Mouse (Mus musculus): Measurements from ENCODE around the gene Gigyf2. TPM values are rescaled to one million over a fixed set of nuclear protein-coding genes. Genes with fewer than 3 reads are reported as not detected.
A peak's percentile ranks its signal among the peaks of the same experiment; 100 is the strongest.

Gigyf2 gene
- polyA plus RNA-seq, 1 experiment from 2014 or later: 69.4 TPM

- H3K27ac ChIP-seq (replicated peaks): no peak overlapping the region
- no peak for ATAC-seq (ENCODE audit: low read depth)
Observed at GRCm38 (mm10) chr1:87300360-87301286, 26.2 kb upstream of the Gigyf2 start.

GRCm38 (mm10) chr1:87301971-87302370 is 24.8 kb upstream of the Gigyf2 start:
- WGBS: 83% methylated on average over 2 of the region's 2 CpGs
- Histone ChIP-seq H3K4me3 (no peak overlapping the region), H3K4me2 (no peak overlapping the region)

More at GRCm38 (mm10) chr1:87300360-87301286, 26.2 kb upstream of the Gigyf2 start:
- H3K9me3 ChIP-seq: no peaks in the 10 kb centered on the region
- 0 out of 2 replicates have a peak overlapping the region, but pooled peaks have one; percentile 3 for H3K9ac ChIP-seq
- 53% methylated on average over 14 of the region's 14 CpGs for WGBS
- no peak overlapping the region for H3K4me3 ChIP-seq
- no peaks in the 10 kb centered on the region for H3K4me1 ChIP-seq (replicated peaks)
- no peak overlapping the region for H3K4me2 ChIP-seq
- no peaks in the 10 kb centered on the region for H3K27me3 ChIP-seq
- no peaks in the 10 kb centered on the region for H3K36me3 ChIP-seq

GRCm38 (mm10) chr1:87308952-87309351 is 17.8 kb upstream of the Gigyf2 start:
- Histone ChIP-seq H3K4me1 (replicated peaks) (no peaks in the 10 kb centered on the region), H3K27me3 (no peaks in the 10 kb centered on the region), H3K27ac (replicated peaks) (no peak overlapping the region), H3K36me3 (no peaks in the 10 kb centered on the region), H3K9ac (no peak overlapping the region), H3K4me3 (no peak overlapping the region), H3K4me2 (no peak overlapping the region), H3K9me3 (no peaks in the 10 kb centered on the region)
- no peak for ATAC-seq (ENCODE audit: low read depth)
- 93% methylated on average over 3 of the region's 3 CpGs for WGBS

More at GRCm38 (mm10) chr1:87301971-87302370, 24.8 kb upstream of the Gigyf2 start:
- no peak overlapping the region for H3K9ac ChIP-seq
- H3K27me3 ChIP-seq: no peaks in the 10 kb centered on the region
- H3K9me3 ChIP-seq: no peaks in the 10 kb centered on the region
- no peak overlapping the region for H3K27ac ChIP-seq (replicated peaks)
- H3K36me3 ChIP-seq: no peaks in the 10 kb centered on the region
- H3K4me1 ChIP-seq (replicated peaks): no peaks in the 10 kb centered on the region
- no peak for ATAC-seq (ENCODE audit: low read depth)

- 90% methylated on average over 16 of the region's 16 CpGs for WGBS
Observed at GRCm38 (mm10) chr1:87309621-87310020, 17.2 kb upstream of the Gigyf2 start.

GRCm38 (mm10) chr1:87312681-87313080 is 14.1 kb upstream of the Gigyf2 start:
- Histone ChIP-seq H3K36me3 (no peaks in the 10 kb centered on the region), H3K4me3 (no peak overlapping the region), H3K9me3 (no peaks in the 10 kb centered on the region), H3K27ac (replicated peaks) (no peak overlapping the region), H3K9ac (no peak overlapping the region), H3K27me3 (no peaks in the 10 kb centered on the region), H3K4me1 (replicated peaks) (no peaks in the 10 kb centered on the region), H3K4me2 (no peak overlapping the region)
- no peak for ATAC-seq (ENCODE audit: low read depth)
- 94% methylated on average over 2 of the region's 2 CpGs for WGBS

More at GRCm38 (mm10) chr1:87309621-87310020, 17.2 kb upstream of the Gigyf2 start:
- no peak overlapping the region for H3K4me3 ChIP-seq
- H3K9me3 ChIP-seq: no peaks in the 10 kb centered on the region
- H3K9ac ChIP-seq: no peak overlapping the region
- H3K4me2 ChIP-seq: no peak overlapping the region
- ATAC-seq (ENCODE audit: low read depth): no peak
- no peaks in the 10 kb centered on the region for H3K36me3 ChIP-seq
- no peak overlapping the region for H3K27ac ChIP-seq (replicated peaks)
- H3K27me3 ChIP-seq: no peaks in the 10 kb centered on the region
- no peaks in the 10 kb centered on the region for H3K4me1 ChIP-seq (replicated peaks)

GRCm38 (mm10) chr1:87313116-87313515 is 13.7 kb upstream of the Gigyf2 start:
- no peak for ATAC-seq (ENCODE audit: low read depth)
- H3K9me3 ChIP-seq: no peaks in the 10 kb centered on the region
- WGBS: 81% methylated on average over 2 of the region's 2 CpGs

GRCm38 (mm10) chr1:87313843-87314570 is 12.8 kb upstream of the Gigyf2 start:
- no peaks in the 10 kb centered on the region for H3K9me3 ChIP-seq
- H3K36me3 ChIP-seq: no peaks in the 10 kb centered on the region
- H3K27me3 ChIP-seq: no peaks in the 10 kb centered on the region
- H3K4me3 ChIP-seq: no peak overlapping the region
- H3K4me2 ChIP-seq: no peak overlapping the region
- no peak overlapping the region for H3K27ac ChIP-seq (replicated peaks)
- no peaks in the 10 kb centered on the region for H3K4me1 ChIP-seq (replicated peaks)
- no peak for ATAC-seq (ENCODE audit: low read depth)
- 90% methylated on average over 8 of the region's 8 CpGs for WGBS
- no peak overlapping the region for H3K9ac ChIP-seq

More at GRCm38 (mm10) chr1:87313116-87313515, 13.7 kb upstream of the Gigyf2 start:
- no peak overlapping the region for H3K27ac ChIP-seq (replicated peaks)
- H3K9ac ChIP-seq: no peak overlapping the region
- H3K27me3 ChIP-seq: no peaks in the 10 kb centered on the region
- H3K4me3 ChIP-seq: no peak overlapping the region
- H3K4me2 ChIP-seq: no peak overlapping the region
- no peaks in the 10 kb centered on the region for H3K36me3 ChIP-seq
- no peaks in the 10 kb centered on the region for H3K4me1 ChIP-seq (replicated peaks)

- Histone ChIP-seq H3K9me3 (peaks cover 7% of the 10 kb centered on the region), H3K27ac (replicated peaks) (no peak overlapping the region), H3K4me1 (replicated peaks) (no peaks in the 10 kb centered on the region), H3K9ac (no peak overlapping the region), H3K36me3 (no peaks in the 10 kb centered on the region), H3K27me3 (no peaks in the 10 kb centered on the region), H3K4me2 (no peak overlapping the region), H3K4me3 (no peak overlapping the region)
- WGBS: 91% methylated on average over 2 of the region's 2 CpGs
- ATAC-seq (ENCODE audit: low read depth): no peak
Observed at GRCm38 (mm10) chr1:87315431-87315830, 11.4 kb upstream of the Gigyf2 start.

- H3K4me2 ChIP-seq: no peak overlapping the region
- no peak overlapping the region for H3K4me3 ChIP-seq
- no peak overlapping the region for H3K9ac ChIP-seq
- WGBS: 78% methylated on average over 2 of the region's 2 CpGs
- no peaks in the 10 kb centered on the region; the same call in 1 of the 2 replicates for H3K36me3 ChIP-seq
- H3K27me3 ChIP-seq: no peaks in the 10 kb centered on the region
- H3K4me1 ChIP-seq (replicated peaks): no peaks in the 10 kb centered on the region
- ATAC-seq (ENCODE audit: low read depth): no peak
- no peak overlapping the region for H3K27ac ChIP-seq (replicated peaks)
- peaks cover 12% of the 10 kb centered on the region for H3K9me3 ChIP-seq
Observed at GRCm38 (mm10) chr1:87315894-87316293, 10.9 kb upstream of the Gigyf2 start.

- Histone ChIP-seq H3K4me2 (no peak overlapping the region), H3K4me3 (no peak overlapping the region), H3K36me3 (no peaks in the 10 kb centered on the region; the same call in 1 of the 2 replicates), H3K9me3 (peaks cover 20% of the 10 kb centered on the region), H3K9ac (no peak overlapping the region), H3K27me3 (no peaks in the 10 kb centered on the region), H3K27ac (replicated peaks) (no peak overlapping the region), H3K4me1 (replicated peaks) (no peaks in the 10 kb centered on the region)
- no peak for ATAC-seq (ENCODE audit: low read depth)
- WGBS: 44% methylated on average over 3 of the region's 3 CpGs
Observed at GRCm38 (mm10) chr1:87316672-87317071, 10.1 kb upstream of the Gigyf2 start.

- Histone ChIP-seq H3K4me1 (replicated peaks) (no peaks in the 10 kb centered on the region), H3K27me3 (no peaks in the 10 kb centered on the region), H3K4me2 (no peak overlapping the region), H3K9me3 (peaks cover 25% of the 10 kb centered on the region), H3K9ac (no peak overlapping the region), H3K27ac (replicated peaks) (no peak overlapping the region), H3K4me3 (no peak overlapping the region), H3K36me3 (no peaks in the 10 kb centered on the region; the same call in 1 of the 2 replicates)
- ATAC-seq (ENCODE audit: low read depth): no peak
- WGBS: 11% methylated on average over 1 of the region's 1 CpGs
Observed at GRCm38 (mm10) chr1:87321071-87321470, 5.7 kb upstream of the Gigyf2 start.

GRCm38 (mm10) chr1:87322778-87323177 is 4.0 kb upstream of the Gigyf2 start:
- WGBS: 85% methylated on average over 3 of the region's 3 CpGs
- H3K4me2 ChIP-seq: no peak overlapping the region
- peaks cover 2% of the 10 kb centered on the region; the same call in 1 of the 2 replicates for H3K4me1 ChIP-seq (replicated peaks)
- H3K36me3 ChIP-seq: no peaks in the 10 kb centered on the region; the same call in 1 of the 2 replicates
- no peak for ATAC-seq (ENCODE audit: low read depth)
- H3K4me3 ChIP-seq: no peak overlapping the region
- H3K27ac ChIP-seq (replicated peaks): no peak overlapping the region
- no peaks in the 10 kb centered on the region for H3K27me3 ChIP-seq
- peaks cover 25% of the 10 kb centered on the region for H3K9me3 ChIP-seq
- no peak overlapping the region for H3K9ac ChIP-seq
